Mouse (Mus musculus) adipocyte (in vitro differentiated cells): ENCODE measurements at regions not wholly inside any gene's neighbourhood (a gene's known extent, or its start where the extent isn't known, plus 50 kb on each side); places are given as distances from the start of the nearest gene placed in this dataset.
A peak's percentile ranks its signal among the peaks of the same experiment; 100 is the strongest.

Source experiments
- DNase-seq: peaks from one replicate; pipeline ENCODE4 v3.0.0-alpha.2; 2016; ENCODE audit warnings: low spot score

DNA sequence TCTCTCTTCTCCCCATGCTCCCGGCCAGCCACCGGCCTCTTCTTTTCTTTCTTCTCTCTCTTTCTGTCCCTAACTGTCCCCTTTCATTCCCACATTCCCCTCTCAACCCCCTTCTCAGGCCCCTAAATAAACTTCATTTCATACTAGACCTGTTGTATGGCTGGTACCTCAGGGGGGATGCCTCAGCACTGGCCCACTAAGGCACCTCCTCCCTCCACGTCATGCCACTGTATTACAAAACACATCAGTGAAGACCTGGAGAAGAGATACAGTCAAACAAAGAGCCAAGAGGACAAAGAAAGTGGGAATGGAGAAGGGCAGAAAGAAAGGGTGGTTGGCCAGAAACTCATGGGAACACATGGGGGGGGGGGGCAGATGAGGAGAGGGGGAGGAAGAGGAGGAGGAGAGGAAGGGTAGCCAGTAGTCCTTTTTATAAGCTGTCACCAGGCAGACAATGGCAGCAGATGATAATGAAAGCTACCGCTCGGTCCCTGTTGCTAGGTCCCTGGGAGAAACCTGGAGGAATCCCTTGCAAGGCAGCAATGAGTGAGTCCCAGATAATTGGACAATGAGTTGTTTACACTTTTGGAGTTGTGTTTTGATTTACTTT, 224.5 kb upstream of the Pfn2 start:
- no peak for DNase-seq

DNA sequence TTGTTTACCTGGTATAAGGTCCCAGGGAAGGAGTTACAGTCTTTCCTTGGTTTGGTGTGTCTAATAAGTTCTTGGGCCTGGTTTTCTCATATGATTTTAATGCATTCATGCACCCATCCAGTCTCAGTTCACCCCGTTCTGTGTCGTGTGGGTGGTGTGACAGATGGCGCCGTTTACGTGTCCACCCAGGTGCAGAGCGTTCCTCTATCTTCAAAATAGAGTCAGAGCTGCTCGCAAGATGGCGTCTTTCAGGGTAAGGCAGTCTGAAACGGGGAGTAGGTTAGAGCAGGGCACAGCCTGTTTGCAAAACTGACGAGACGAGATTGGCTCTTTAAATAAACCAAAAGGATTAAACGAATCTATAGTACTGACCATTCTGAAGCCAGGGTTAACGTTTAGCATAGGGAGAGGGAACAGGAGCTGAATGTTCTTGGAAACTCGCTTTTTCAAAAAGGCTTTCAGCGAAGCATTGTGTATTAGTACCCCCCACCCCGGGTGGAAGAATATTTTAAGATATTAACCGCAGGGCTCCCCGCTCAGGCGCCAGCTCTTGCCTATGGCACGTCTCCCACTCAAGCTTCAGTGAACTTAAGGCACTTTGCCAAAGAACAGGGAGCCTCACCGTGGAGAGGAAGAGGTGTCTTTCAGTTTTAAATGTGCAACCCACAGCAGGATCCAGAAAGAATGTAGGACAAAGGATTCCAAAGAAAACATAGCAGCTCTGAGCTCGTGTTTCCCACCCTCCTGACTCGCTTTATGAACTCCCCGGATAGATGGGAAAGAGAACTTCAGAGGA, 241.7 kb upstream of the Pfn2 start:
- DNase-seq: no peak

DNA sequence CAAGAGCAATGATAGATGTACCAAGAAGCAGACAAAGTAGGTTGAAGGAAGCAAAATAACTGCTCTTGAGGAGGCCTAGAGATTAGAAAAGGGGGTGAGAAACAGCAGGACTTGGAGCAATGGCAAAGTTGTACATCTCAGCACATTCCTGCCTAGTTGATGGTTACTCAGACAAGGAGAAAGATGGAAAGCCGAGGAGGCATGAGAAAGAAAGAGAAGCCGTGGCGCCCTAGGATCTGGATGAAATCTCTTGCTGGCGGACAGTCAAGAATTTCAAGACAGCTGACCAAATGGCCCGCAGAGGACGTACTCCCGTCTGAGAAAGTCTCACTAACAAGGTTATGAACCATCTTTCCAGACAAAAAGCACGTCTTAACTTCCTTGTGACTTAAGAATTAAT, 242.5 kb upstream of the Pfn2 start:
- no peak for DNase-seq

DNA sequence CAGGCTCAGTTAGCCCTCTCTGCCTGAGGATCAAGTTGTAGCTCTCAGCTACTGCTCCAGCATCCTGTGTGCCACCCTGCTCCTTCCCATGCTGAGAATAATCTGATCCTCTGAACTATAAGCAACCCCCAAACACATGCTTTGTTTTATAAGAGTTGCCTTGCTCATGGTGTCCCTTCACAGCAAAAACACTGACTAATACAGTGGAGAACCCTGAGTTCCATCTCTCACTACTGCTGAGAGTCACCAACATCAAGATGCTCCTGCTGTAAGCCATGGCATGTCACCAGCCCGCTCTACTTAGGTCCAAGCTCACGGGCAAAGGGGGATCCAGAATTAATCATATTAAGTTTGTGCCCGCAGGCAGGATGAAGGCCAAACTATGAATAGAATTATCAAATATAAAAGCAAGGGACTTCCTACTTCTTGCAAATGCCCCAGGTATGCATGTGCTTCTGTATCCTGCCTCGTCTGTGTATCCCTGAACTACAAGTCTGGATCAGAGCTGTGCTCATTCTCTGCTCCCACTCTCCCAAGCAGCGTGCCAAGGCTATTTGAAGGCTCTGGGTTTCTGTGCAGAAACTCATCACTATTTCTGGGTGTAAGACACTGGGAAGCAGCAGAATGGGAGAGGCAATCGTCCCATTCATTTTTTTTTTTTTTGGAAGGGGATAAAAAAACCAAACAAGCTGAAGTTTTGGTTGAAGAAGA, 243.7 kb upstream of the Pfn2 start:
- no peak for DNase-seq

DNA sequence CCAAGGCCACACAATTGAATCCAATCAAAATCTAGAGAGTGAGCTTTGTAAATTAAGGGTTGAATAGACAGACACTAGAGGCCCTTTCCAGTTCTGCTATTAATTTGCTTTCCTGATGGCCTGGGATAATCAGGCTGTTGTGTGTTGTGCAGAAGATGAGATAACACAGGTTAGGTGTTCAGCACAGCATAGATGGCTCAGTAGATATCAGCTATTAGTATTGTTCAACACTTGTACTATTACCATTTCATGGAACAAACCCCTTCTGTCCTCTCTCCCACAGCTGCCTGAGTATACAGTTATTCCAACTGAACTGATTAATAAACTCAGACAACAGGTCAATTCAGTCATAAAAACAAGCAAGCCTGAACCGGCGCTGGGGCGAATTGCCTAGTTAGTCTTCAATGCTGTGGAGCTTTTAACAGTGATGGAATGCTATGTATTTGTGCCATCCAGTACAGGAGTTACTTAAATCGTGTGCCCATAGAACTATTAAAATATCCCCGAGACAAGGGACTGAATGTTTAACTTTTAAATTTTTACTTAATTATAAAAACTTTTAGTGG, 263.1 kb upstream of the Pfn2 start:
- DNase-seq: no peak

DNA sequence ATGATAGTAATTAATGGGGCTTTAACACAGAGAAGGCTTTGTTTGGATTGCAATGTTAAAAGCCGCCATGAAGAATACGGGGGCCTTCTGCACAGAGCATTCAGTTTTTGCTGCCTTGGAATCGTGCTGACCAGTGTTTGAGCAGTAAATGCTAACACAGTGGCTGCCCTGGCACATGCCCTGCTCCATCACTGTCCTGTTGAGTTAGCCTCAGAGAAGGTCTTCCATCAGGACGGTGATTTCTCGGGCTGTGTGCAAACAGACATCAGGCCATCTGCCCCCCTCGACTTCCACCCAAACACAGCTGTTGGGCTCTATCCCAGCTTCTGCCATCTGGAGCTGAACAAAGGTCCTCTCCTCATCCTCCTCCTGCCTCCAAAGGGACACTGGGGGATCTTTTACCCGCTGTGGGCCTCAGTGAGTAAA, 264.6 kb upstream of the Pfn2 start:
- no peak for DNase-seq

DNA sequence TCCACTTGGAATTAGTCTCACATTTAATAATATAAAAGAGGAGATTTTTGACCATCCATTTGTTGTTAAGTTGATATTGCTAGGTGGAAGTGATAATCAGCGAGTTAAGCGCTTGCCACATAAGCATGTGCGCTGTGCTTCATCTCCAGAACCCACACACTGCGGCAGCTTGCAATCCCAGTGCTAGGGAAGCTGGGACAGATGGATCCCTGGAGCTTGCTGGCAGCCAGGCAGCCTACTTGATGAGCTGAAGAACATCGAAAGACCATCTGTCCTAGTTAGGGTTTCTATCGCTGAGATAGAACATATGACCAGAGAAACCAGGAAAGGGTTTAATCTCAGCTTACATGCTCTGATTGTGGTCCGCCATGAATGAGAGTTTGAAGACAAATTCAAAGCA, 266.1 kb upstream of the Pfn2 start:
- DNase-seq: no peak

DNA sequence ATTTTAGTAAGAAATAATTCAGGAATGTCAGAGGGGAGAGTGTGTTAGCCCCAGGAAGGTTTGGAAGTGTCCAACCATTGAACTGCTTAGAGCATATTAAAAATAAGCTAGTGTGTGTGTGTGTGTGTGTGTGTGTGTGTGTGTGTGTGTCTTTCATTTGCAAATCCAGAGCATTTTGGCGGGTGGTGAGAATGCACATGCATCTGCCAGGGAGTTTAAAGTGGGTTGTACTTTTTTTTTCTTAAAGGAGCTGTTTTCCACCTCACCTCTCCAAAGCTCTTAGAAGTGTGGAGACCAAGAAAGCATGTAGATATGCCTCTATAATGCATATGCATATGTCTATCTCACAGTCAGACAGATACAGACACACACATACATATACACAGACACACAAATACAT, 267.6 kb upstream of the Pfn2 start:
- DNase-seq: no peak

DNA sequence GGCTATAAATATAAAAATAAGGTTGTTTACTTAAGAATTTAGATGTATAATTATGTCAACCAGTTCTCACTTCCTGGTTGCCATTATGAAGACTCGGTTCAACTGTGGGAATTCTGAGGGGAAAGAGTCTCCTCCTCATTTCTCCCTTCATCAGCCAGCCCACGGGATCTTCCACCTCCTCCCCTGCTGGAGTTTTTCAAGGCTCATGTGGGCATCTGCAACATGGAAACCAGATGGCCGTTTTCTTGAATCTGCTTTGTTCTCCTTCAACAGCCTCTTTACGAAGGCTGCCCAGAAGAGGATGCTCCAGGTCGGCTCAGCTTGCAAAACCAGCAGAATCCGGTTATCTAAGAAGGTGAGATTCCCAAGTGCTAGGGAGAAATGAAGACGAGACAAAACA, 269.0 kb upstream of the Pfn2 start:
- DNase-seq: no peak

DNA sequence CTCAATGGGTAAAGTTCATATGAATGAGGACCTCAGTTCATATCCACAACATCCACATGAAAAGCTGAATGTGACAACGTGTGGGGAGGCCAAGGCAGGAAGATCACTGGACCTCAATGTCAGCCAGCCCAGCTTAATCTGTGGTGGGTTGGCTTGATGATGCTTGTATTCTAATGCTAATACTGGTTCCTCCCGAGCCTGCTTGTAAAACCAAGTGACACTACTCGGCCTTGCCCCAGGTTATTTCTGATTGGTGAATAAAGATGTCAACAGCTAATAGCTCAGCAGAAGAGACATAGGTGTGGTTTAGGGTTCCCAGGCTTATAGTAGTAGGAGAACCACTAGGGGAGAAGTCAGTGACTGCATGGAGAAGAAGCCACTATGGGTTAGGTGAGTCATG, 272.2 kb upstream of the Pfn2 start:
- DNase-seq: no peak

DNA sequence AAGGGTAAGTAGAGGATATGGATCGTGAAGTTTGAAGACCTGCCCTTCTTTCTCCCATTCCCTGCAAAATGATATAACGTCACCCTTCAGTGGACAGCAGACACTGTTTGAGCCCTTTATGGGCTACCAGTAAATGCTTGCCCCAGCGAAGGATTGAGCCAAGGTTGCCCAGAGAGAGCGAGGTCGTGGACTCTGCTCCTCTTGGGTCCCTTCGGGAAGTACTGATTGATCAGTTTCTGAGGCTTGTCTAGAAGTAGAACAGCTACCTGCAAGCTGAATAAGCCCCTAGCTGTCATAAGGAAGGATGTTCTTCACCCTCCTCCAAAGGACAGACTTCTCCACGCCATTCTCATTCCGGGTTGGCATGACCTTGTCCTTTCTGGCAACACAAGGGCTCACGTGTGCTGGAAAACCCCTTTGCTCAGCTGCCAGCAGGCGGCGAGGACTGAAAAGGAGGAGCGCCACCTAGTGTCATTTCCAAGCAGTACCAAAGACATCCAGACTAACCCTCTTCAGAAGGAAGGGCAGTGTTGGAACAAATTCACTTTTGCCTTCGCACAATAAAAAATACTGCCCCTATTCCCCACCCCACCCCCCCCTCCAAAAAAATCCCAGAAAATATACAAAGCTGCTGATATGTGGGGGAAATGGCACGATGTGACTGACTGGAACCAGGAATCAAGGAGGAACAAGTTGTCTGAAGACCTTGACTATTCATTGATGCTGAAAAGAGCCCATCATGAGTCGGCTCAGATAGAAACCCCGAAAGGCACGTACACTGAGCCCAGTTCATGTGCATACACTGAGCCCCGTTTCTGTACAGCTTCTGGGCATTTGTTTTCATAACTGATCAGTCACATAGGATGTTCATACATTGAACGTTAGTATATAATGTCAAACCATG, 274.8 kb upstream of the Pfn2 start:
- peak; percentile 84 for DNase-seq

DNA sequence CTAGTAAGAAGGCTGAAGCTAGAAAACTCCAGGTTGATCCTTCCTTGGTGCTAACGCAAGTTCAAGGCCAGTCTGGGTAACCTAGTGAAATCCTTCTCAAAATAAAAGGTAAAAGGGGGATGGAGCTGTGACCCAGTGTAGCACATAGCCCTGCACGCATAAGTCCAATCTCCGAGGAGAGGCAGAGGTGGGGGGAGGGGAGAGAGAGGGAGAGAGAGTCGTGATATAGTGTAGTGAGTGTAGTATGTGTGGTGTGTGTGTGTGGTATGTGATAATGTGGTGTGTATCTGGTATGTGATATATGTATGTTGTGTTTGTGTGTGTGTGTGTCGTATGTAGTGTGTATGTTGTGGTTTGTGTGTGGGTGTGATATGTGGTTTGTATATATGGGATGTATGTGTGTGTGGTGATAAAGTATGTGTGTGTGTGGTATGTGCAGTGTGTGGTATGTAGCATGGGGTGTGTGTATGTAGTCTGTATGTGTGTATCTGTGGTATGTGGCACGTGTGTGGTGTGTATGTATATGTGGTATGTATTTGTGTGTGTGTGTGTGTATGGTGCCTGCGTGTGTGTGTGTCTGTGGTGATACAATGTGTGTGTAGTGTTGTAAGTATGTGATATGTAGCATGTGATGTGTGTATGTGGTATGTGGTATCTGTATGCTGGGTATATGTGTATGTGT, 275.7 kb upstream of the Pfn2 start:
- DNase-seq: no peak

DNA sequence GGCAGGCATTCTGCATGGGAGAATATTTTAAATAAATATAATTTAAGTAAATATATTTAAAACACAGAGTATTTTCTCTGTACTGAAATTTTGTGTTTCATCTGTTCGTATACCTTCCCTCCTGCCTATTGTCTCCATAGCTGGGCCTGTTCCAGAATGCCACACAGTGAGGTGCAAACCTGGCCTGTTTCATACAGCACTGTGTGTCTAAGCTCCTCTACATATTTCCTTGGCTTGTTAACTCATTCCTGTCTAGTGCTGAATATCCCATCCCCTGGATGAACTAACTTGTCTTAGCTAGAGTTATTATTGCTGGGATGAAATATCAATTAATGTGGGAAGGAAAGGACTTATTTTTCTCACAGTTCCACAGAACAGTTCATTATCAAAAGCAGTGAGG, 277.0 kb upstream of the Pfn2 start:
- DNase-seq: no peak

DNA sequence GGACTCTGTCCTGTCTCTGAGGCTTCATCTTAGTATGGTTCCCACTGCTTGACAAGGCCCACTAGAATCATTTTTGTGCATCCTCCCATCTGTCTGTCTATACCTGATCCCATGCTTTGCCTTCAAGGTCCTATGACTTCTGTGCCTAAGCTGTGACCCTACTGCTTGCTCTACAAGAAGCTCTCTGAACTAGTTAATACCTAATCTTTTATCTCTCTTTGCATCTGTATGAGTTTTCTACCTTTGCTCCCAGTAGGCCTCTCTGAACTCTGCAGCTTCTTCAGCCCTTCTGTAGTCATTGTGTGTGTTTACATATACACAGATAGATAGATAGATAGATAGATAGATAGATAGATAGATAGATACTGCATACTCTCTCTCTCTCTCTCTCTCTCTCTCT, 279.1 kb upstream of the Pfn2 start:
- no peak for DNase-seq

DNA sequence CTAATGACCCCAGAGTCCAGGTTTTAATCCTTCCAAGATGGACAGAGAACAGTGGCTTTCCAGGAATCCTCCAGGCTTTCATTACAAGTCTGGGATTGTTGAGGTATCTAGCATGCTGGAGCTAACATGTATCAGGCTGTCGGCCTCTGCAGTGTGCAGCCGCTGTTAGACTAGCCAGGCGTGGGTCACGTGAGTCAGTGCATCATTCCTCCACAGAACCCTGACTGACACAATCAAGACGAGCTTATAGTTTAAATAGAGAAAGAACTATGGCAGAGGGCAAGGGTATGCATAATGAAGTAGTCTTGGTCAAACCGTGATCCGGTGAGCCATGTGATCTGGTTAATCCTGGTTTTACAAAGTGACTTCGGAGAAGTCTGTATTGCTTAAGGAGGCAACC, 280.2 kb upstream of the Pfn2 start:
- no peak for DNase-seq

DNA sequence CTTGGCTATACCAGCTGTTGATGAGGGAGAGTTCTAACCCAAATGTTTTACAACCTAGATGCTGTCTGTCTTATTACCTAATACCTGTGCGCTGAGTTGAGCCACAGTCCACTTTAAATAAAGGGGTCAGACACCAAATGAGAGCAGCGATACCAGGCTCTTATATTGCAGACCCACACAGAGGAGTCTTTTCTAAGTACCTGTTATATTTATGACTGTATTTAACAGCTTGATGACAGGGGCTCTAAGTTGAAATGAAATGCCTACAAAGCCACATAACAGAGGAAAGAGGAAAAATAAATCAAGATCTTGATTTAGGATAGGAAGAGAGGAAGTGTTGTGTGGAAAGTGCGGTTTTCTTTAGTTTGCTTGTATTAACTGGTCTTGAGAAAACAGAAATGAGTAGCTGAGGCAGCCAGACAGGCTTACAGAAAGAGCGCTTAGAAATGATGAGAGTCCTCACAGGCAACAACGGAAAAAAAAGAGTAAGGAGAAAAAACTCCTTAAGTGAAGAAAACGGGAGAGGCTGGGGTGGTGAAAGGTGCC, 281.6 kb upstream of the Pfn2 start:
- no peak for DNase-seq

DNA sequence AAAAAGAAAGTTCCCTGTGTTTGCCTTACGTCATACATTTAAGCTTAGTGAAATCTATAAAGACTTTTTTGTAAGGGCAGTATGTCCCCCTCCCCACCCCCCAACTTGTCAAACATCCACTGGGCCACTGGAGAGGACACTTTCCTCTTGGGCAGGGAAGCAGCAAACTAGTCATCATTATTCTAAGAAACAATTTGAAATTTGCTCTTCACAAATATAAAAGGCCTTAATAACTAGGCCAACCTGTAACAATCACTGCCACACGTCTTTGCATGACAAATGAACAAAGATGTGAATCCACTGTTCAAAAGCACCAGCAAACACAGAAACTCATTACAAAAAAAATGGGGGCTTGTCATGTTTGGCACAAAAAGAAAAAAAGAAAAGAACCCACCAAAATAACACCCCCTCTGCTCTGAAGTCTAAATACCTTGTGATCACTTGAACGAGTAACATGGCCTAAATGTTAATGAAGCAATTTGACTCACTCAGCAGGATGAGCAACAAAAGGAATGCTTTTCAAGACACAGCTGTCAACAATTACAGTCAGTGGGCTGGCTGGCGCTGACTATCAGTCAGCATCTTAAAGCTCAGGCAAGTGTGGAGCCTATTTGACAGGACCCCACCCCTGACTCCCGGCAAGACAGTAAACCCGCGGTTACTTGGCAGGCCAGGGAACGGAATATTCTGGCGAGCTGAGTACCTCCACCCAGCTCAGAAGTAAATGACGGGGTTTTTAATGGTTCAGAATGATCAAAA, 278.7 kb upstream of the Tsc22d2 start:
- DNase-seq: no peak

DNA sequence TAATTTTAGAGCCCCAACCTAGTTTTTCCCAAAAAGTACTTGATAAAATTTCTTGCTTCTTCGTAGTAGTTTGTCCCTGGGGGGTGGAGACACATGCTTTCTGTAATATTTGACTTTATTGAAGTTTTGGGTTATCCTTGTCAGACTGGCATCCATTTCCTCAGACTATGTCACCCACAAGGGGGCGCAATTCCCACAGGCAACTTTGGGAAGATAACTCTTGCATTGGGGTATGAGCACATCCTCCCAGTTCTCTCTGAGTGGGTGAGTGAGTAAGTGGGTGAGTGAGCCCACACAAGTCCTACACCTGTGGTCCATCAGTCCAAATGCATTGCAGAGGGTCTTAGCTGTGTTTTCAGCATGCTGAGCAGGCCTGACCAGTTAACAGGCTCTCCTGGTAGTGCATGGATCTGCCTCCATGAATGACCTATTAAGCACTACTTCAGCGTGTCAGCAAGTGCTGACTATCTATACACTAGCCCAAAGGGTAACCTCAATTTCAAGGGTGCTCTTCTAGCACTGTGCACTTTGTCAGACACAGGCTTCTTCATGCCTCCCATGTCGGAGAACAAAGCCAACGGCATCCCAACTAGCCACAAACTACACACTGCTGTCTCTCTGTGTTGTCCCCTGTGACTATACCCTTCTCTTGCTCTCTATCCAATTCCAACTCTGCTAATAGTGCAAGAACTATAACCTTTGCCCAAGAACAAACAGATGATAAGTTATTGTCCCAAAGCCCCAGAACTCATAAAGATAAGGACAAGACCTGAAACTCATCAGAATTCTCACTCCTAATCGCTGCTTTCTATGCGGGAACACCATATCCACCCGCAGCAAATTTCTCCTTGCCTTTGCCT, 275.6 kb upstream of the Tsc22d2 start:
- DNase-seq: peak; percentile 56

DNA sequence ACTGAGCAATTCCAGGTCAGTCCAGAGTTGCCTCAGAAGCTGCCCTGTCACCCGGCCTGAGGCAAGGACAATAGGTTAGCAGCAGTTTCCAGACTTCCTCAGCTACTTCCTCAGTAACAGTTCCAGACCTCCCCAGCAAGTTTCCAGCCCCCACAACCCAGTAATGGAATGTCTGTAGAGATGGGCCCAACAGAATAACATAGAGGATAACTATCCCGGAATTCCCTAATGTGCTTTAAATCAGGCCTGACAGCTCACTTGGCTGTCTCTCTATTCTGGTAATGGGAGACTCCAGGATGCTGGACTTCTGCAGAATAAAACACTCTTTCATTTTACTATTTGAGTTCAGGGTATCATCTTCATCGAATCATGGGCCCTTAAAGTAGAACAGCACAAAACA, 268.4 kb upstream of the Tsc22d2 start:
- DNase-seq: no peak
